Mouse (Mus musculus) heart, adult 2 months (tissue): ENCODE measurements at regions not wholly inside any gene's neighbourhood (a gene's known extent, or its start where the extent isn't known, plus 50 kb on each side); places are given as distances from the start of the nearest gene placed in this dataset.

Experiments
- DNase-seq, 2 experiments: peaks; one replicate each; pipeline ENCODE4 v3.0.0; 2021
- H3K27ac ChIP-seq: fragments of 200-600 bp; 2 replicates; pipeline ENCODE4 v1.8.1; 2022
- H3K27me3 ChIP-seq: fragments of 200-500 bp; 2 replicates; pipeline ENCODE4 v1.6.1; 2012; ENCODE audit warnings: mild to moderate bottlenecking, low read length, inconsistent platforms, mixed read lengths; ENCODE audit not compliant: control insufficient read depth, insufficient read depth
- H3K36me3 ChIP-seq: fragments of 200-500 bp; 2 replicates; pipeline ENCODE4 v1.6.1; 2012; ENCODE audit warnings: low read length, inconsistent platforms; ENCODE audit not compliant: control insufficient read depth, insufficient read depth
- H3K4me1 ChIP-seq: fragments of 200-500 bp; 2 replicates; pipeline ENCODE4 v1.6.1; 2011; ENCODE audit warnings: low read length; ENCODE audit not compliant: control insufficient read depth, insufficient read depth
- H3K4me3 ChIP-seq: fragments of 200-600 bp; 2 replicates; pipeline ENCODE4 v1.8.1; 2022
- H3K79me2 ChIP-seq: fragments of 200-500 bp; replicated peaks from 2 replicates; pipeline ENCODE4 v1.6.1; 2012; ENCODE audit warnings: mild to moderate bottlenecking, inconsistent platforms, low read length, moderate library complexity, mixed read lengths; ENCODE audit not compliant: control insufficient read depth, insufficient read depth
- H3K9ac ChIP-seq: fragments of 200-500 bp; 2 replicates; pipeline ENCODE4 v1.6.1; 2012; ENCODE audit warnings: low read depth, mild to moderate bottlenecking, control low read depth, inconsistent platforms, low read length, mixed read lengths
- CTCF ChIP-seq: fragments of 200-600 bp; IDR thresholded peaks from 2 replicates; pipeline ENCODE4 v1.8.1; 2022; ENCODE audit warnings: antibody characterized with exemption, mild to moderate bottlenecking, moderate library complexity
- EP300 ChIP-seq: fragments of 200-500 bp; IDR thresholded peaks from 2 replicates; pipeline ENCODE4 v1.6.1; 2011; ENCODE audit warnings: low read depth, low read length, control low read depth; ENCODE audit not compliant: insufficient read depth
- POLR2A ChIP-seq: fragments of 200-500 bp; IDR thresholded peaks from 2 replicates; pipeline ENCODE4 v1.6.1; 2011; ENCODE audit warnings: mild to moderate bottlenecking, low read depth, low read length, control low read depth; ENCODE audit not compliant: insufficient read depth
- WGBS: fragments of 180-500 bp; shearing (Covaris S2); methylation state at CpG from one replicate; pipeline ENCODE4 v1.1.7; 2018; 5-methylcytosine and 5-hydroxymethylcytosine counted together
- intact Hi-C: fragments of 180-260 bp; cut with DNase I; formaldehyde crosslinking; loops from one replicate; pipeline ENCODE4 v1.15.1; 2025

DNA sequence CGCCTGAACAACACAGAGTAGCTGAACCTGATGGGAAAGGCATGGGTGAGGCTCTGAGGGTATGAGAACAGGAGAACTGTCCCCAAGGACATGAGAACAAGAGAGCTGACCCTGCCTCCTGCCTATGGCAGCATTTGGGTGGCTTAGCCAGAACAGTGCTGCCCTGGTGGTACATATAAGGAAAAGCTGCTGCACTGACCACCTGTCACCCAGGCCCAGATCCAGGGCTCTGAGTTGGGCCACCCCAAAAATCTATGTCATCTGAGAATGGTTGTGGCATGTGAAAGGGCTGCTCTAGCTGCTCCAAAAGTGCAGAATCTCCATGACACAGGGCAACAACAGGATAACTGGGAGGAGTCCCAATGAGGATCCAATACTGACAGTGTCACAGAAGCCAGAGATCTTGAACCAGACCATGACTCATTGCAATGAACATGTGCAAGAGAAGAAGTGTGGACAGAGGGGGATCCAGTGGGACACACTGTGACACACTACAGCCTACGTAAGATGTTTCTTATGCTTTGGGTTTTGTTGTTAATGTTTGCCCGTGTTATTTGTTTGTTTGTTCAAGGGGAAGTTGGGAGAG, 58.5 kb upstream of the Galnt15 start:
- Histone ChIP-seq H3K27ac (no peak overlapping the region), H3K36me3 (no peaks in the 10 kb centered on the region), H3K79me2 (no peaks in the 10 kb centered on the region), H3K4me1 (no peaks in the 10 kb centered on the region), H3K27me3 (no peaks in the 10 kb centered on the region), H3K4me3 (no peak overlapping the region), H3K9ac (no peak overlapping the region)
- intact Hi-C loops: no loop called here
- 73% methylated on average over 3 of the region's 3 CpGs for WGBS
- TF ChIP-seq CTCF: no peak
- TF ChIP-seq EP300: no peak
- no peak for TF ChIP-seq POLR2A
- DNase-seq: no peak

DNA sequence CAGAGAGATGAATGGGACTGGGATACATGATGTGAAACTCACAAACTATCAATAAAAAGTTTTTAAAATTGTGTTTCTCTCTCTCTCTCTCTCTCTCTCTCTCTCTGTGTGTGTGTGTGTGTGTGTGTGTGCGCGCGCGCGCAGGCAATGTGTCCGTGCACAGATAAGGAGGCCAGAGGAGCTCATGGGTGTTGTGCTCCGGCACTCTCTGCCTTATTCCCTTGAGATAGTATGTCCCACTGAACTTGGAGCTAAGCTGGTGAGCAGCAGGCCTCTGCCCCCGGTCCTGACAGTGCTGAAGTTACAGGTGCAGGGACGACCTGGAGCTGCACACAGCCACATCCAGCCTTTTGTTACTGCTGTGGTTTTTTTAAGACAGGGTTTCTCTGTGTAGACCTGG, 57.9 kb upstream of the Galnt15 start:
- TF ChIP-seq POLR2A: no peak
- TF ChIP-seq CTCF: no peak
- Histone ChIP-seq H3K9ac (no peak overlapping the region), H3K27me3 (no peaks in the 10 kb centered on the region), H3K4me1 (no peaks in the 10 kb centered on the region), H3K4me3 (no peak overlapping the region), H3K79me2 (no peaks in the 10 kb centered on the region), H3K36me3 (no peaks in the 10 kb centered on the region), H3K27ac (no peak overlapping the region)
- WGBS: 90% methylated on average over 9 of the region's 9 CpGs
- no peak for DNase-seq
- intact Hi-C loops: no loop called here

GRCm38 (mm10) chr14:31973702-31974101, 55.1 kb upstream of the Galnt15 start:
- 66% methylated on average over 4 of the region's 4 CpGs for WGBS
- Histone ChIP-seq H3K27ac (no peak overlapping the region), H3K79me2 (no peaks in the 10 kb centered on the region), H3K9ac (no peak overlapping the region), H3K27me3 (no peaks in the 10 kb centered on the region), H3K4me1 (peaks cover 5% of the 10 kb centered on the region), H3K36me3 (no peaks in the 10 kb centered on the region), H3K4me3 (no peak overlapping the region)
- intact Hi-C loops: no loop called here
- no peak for DNase-seq
- no peak for TF ChIP-seq CTCF
- no peak for TF ChIP-seq POLR2A
- no peak for TF ChIP-seq EP300

DNA sequence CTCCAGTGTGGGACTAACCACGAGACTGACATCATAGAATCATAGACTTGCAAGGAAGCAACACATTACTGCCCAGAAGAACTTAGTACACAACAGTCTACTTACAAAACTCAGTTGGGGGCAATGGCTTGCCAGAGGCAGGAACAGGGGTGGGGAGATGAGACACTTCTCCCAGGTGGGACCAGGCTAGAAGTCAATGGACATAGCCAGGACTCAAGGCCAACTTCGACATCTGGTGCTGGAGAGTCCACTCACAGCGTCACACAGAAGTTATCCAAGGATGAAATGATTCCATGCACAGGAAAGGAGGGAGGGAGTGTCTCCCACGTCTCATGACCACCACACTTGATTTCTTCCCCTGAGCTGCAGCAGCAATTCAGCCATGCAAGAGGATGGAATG, 50.6 kb upstream of the Galnt15 start:
- H3K27ac ChIP-seq: no peak overlapping the region
- intact Hi-C loops: no loop called here
- no peaks in the 10 kb centered on the region for H3K27me3 ChIP-seq
- TF ChIP-seq EP300: no peak
- no peak for TF ChIP-seq POLR2A
- TF ChIP-seq CTCF: no peak
- 78% methylated on average over 4 of the region's 4 CpGs for WGBS
- H3K4me1 ChIP-seq: peaks cover 10% of the 10 kb centered on the region
- no peak overlapping the region for H3K4me3 ChIP-seq
- H3K9ac ChIP-seq: no peak overlapping the region
- DNase-seq: no peak
- no peaks in the 10 kb centered on the region for H3K36me3 ChIP-seq
- H3K79me2 ChIP-seq: no peaks in the 10 kb centered on the region

- no peaks in the 10 kb centered on the region for H3K79me2 ChIP-seq
- H3K27me3 ChIP-seq: no peaks in the 10 kb centered on the region
- H3K4me3 ChIP-seq: no peak overlapping the region
- 35% methylated on average over 3 of the region's 3 CpGs for WGBS
- no peaks in the 10 kb centered on the region for H3K36me3 ChIP-seq
- TF ChIP-seq EP300 (no peak), POLR2A (0 out of 2 replicates have a peak, but pooled peaks have one; percentile 10)
- intact Hi-C loops: no loop called here
- DNase-seq: no peak
- H3K9ac ChIP-seq: no peak overlapping the region
- peaks cover 10% of the 10 kb centered on the region for H3K4me1 ChIP-seq
- H3K27ac ChIP-seq: no peak overlapping the region
Measured at GRCm38 (mm10) chr14:31978690-31979089, 50.1 kb upstream of the Galnt15 start.
